Mouse (Mus musculus) CD4-positive, CD25-positive, alpha-beta regulatory T cell, adult 2 months (primary cell): Measurements from ENCODE around the gene Cldn15.
"Not testable (repeated sequence)": the region's sequence is repeated elsewhere in the genome, so short reads cannot be mapped to it uniquely, and the experiment has no call there.

Experiments used
- DNase-seq: peaks from one replicate; pipeline ENCODE4 v3.0.0-alpha.2; 2012; ENCODE audit warnings: low read depth, low spot score

Cldn15 gene

GRCm38 (mm10) chr5:136949551-136950336, 16.7 kb upstream of the Cldn15 start:
- DNase-seq: not testable (repeated sequence)

GRCm38 (mm10) chr5:136950521-136950920, 15.9 kb upstream of the Cldn15 start:
- no peak for DNase-seq

GRCm38 (mm10) chr5:136952153-136952552, 14.3 kb upstream of the Cldn15 start:
- no peak for DNase-seq

GRCm38 (mm10) chr5:136953015-136953414, 13.4 kb upstream of the Cldn15 start, which contains the start of gene Fis1:
TSS of gene Fis1 (plus strand) at chr5:136953275.
- peak; percentile 81 for DNase-seq

- DNase-seq: peak; percentile 11
Measured at GRCm38 (mm10) chr5:136953440-136953951, 12.9 kb upstream of the Cldn15 start.

GRCm38 (mm10) chr5:136955622-136956021, 10.8 kb upstream of the Cldn15 start:
- no peak for DNase-seq

GRCm38 (mm10) chr5:136957250-136957649, 9.2 kb upstream of the Cldn15 start:
- no peak for DNase-seq

- no peak for DNase-seq
Measured at GRCm38 (mm10) chr5:136958991-136959605, 7.3 kb upstream of the Cldn15 start.

- DNase-seq: no peak
Measured at GRCm38 (mm10) chr5:136960053-136960452, 6.4 kb upstream of the Cldn15 start.

- DNase-seq: no peak
Measured at GRCm38 (mm10) chr5:136961334-136961982, 5.0 kb upstream of the Cldn15 start.

GRCm38 (mm10) chr5:136961983-136962461, 4.4 kb upstream of the Cldn15 start:
- peak; percentile 90 for DNase-seq

GRCm38 (mm10) chr5:136962501-136962900, 3.9 kb upstream of the Cldn15 start:
- peak; percentile 85 for DNase-seq

GRCm38 (mm10) chr5:136962966-136963540, 3.4 kb upstream of the Cldn15 start:
- DNase-seq: no peak

GRCm38 (mm10) chr5:136965210-136965609, 1.2 kb upstream of the Cldn15 start:
- DNase-seq: no peak

- no peak for DNase-seq
Measured at GRCm38 (mm10) chr5:136965686-136966085, 730 bp upstream of the Cldn15 start.

GRCm38 (mm10) chr5:136966861-136967455, 542 bp downstream of the Cldn15 start:
- DNase-seq: no peak

GRCm38 (mm10) chr5:136967592-136967991, 1.2 kb downstream of the Cldn15 start:
- no peak for DNase-seq

- DNase-seq: peak; percentile 84
Measured at GRCm38 (mm10) chr5:136970703-136971102, 4.3 kb downstream of the Cldn15 start.

- DNase-seq: no peak
Measured at GRCm38 (mm10) chr5:136973670-136974069, 7.3 kb downstream of the Cldn15 start.

GRCm38 (mm10) chr5:136977769-136978168, 11.4 kb downstream of the Cldn15 start:
- no peak for DNase-seq

- no peak for DNase-seq
Measured at GRCm38 (mm10) chr5:136979762-136980161, 13.3 kb downstream of the Cldn15 start.
